Mouse (Mus musculus) gastrocnemius, postnatal 14 days (tissue): ENCODE results near the gene Fastk. TPM values are rescaled to one million over a fixed set of nuclear protein-coding genes. Genes with fewer than 3 reads are reported as not detected.

ENCODE experiments used
- DNase-seq: peaks from one replicate; pipeline ENCODE4 v3.0.0; 2021; ENCODE audit warnings: mixed read lengths
- intact Hi-C: fragments of 180-260 bp; cut with DNase I; formaldehyde crosslinking; loops from one replicate; pipeline ENCODE4 v1.15.1; 2025; ENCODE audit warnings: low total_unique reads
- total RNA-seq, 2 experiments: library from RNA; stranded (reverse); gene quantifications; 2 replicates each; pipeline ENCODE4 v1.2.3; 2021

The Fastk gene
- total RNA-seq, 2 experiments from 2014 or later: 132 to 146 TPM

- intact Hi-C loops: no loop called here
- no peak for DNase-seq
These were observed 19.1 kb downstream of the Fastk start for GRCm38 (mm10) chr5:24426037-24426432.

DNA sequence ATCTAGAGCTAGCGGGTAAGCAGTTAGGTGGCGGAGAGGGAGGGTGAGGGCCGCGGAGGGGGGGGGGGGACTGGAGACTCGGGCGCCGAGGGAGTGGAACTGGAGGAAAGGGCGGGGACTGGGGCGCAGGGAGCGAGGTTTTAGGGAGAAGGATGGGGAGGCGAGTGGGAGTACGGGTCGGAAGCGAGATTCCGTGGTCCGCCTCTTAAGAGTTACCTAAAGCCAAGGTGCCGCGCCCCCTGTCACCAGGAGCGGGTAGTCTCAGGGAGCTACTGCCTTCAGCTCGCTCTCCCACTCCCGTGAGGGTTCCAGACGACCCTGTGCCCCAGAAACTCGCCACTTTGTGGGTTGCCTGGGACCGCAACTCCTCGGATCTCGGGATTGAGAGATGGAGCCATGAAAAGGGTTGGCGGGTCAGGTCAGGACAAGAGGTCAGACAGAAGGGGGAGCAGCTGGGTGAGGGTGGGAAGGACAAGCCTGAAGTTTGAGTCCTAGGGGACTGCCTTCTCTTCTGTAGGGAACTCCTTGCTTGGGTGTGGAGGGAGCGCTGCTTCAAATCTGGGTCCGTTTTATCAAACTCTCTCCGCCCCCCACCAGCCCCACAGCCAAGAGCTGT is 19.6 kb downstream of the Fastk start:
- DNase-seq: no peak
- intact Hi-C loops: no loop called here

GRCm38 (mm10) chr5:24424861-24425411 is 20.2 kb downstream of the Fastk start:
- DNase-seq: peak; percentile 90
- intact Hi-C loops: no loop called here

DNA sequence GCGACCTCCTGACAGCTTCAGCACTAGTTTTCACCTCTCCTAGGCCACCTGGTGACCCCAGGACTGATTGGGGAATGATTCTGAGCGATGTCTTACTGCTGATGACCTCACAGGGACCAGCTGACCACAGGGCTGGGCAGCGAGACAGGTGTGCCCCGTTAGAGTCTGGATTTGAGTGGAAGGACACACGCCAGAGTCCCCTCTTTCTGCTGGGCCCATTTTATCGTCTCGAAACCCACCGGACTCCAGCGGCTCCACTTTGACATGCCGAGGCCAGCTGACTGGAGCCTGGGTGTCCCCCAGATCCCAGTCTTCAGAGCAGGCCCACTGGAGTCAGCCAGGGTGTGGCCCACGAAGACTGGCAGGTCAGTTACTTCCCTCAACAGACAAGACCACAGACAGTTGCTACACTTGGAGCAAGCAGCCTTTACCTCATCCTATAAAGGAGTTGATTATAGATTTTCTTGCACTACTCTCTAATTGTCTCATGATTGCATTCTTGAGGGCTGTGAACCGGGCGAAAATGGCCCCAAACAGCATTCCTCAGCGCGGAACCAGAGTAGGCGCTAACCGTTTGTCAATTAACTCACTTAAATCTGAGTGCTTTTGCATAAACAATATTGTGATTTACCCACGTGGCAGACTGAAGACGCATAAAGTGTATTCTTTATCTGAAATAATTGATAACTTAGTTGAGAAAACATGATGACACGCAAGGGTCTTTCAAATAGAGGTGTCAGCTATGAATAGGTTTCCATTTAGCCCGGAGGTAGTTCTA is 20.9 kb downstream of the Fastk start:
- DNase-seq: no peak
- intact Hi-C loops: no loop called here

GRCm38 (mm10) chr5:24423129-24424003 is 21.7 kb downstream of the Fastk start, which contains the start of the genes Cdk5 and Slc4a2:
Gene Cdk5, minus strand, starts transcription at chr5:24423530.
Gene Slc4a2, plus strand, starts transcription at chr5:24423837.
- peak; percentile 99 for DNase-seq
- intact Hi-C loops: no loop called here

DNA sequence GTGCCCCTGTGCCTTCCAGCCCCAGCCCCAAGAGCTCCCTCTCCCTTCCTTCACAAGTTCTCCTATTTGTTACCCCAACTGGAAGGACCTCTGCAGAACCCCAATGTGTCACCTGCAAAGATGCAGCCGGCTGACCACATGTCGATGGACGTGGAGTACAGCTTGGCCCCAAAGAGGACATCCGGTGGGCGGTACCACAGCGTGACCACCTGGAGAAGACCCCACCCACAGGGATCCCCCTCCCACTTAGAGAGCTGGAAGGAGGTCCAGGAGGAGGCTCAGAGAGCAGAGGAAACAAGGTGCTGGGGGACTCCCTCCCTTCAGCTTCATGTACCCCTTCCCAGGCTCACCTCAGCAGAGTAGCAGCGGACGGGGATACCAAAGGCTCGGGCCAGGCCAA is 24.7 kb downstream of the Fastk start:
- no peak for DNase-seq
- intact Hi-C loops: no loop called here

GRCm38 (mm10) chr5:24417587-24417986 is 27.5 kb downstream of the Fastk start:
- no peak for DNase-seq
- intact Hi-C loops: loop anchor here (5.0 kb wide), 1 partner anchor 55 kb away; no protein-coding TSS in a partner anchor

DNA sequence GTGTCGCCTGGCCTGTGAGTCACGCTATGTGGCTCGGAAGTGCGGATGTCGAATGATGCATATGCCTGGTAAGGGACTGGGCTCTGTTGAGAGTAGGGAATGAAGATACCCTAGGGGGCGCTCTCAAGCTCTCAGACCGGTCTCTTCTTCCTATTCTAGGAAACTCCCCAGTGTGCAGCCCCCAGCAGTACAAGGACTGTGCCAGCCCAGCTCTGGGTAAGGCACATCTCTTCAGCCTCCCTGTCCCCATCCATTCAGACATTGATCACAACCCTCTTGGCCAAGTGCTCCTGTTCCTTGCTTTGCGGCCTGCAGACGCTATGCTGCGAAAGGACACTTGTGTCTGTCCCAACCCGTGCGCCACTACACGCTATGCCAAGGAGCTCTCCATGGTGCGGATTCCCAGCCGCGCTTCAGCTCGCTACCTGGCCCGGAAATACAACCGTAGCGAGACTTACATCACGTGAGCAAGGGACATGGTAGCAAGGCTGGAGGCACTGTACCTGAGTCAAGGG is 28.8 kb downstream of the Fastk start:
- intact Hi-C loops: loop anchor here (5.0 kb wide), 1 partner anchor 56 kb away; no protein-coding TSS in a partner anchor
- peak; percentile 58 for DNase-seq

DNA sequence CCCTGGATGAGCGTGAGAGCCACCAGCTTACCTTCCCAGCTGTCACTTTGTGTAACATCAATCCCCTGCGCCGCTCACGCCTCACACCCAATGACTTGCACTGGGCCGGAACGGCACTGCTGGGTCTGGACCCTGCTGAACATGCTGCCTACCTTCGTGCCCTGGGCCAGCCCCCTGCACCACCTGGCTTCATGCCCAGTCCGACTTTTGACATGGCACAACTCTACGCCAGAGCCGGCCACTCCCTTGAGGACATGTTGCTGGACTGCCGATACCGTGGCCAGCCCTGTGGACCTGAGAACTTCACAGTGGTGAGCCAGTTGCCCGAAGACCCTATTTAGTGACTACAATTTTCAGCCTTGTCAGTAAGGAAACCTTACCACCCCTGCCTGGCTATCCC is 31.1 kb downstream of the Fastk start:
- DNase-seq: no peak
- intact Hi-C loops: no loop called here

- intact Hi-C loops: no loop called here
- no peak for DNase-seq
These were observed 31.9 kb downstream of the Fastk start, which contains the start of gene Asic3 for GRCm38 (mm10) chr5:24413042-24413693. Gene Asic3, plus strand, starts transcription at chr5:24413392.

DNA sequence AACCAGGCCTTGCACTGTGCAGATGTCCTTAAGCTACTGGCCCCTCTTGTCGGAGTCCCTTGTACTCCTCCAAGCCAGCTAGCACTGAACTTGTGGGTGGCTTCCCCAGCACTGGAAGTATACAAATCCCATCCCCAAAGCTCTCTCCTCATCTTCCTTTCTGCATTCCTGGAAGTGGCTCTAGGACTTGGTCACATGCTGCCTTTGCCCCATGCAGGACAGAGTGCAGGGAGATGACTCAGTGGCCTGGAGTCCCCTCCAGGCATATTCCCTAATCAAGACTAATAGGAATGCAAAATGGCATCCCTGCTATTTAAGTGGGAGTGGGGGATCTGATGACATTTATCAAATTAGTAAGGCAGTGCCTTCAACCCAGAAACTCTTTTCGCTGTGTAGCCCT is 33.0 kb downstream of the Fastk start:
- DNase-seq: no peak

DNA sequence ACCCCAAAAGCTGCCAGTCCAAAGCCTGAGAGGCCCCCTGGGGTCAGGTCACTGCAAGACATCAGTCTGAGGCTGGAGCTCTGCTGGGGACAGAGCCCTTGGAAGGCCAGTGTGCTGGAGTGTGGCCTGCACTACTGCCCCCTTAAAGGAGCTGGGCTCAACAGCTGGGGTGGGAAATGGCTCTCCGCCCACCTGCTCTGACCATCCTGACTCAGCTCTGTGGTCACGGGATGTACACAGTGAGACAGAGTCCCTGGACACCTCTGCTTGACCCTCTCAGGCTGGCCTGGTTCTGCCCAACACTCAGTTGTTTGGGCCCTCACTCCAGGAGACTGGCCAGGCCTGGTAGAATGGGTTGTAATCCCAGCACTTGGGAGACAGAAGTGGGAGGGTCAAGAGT is 35.6 kb downstream of the Fastk start:
- intact Hi-C loops: no loop called here
- DNase-seq: no peak

More for the DNA sequence above, 33.0 kb downstream of the Fastk start:
- intact Hi-C loops: no loop called here

- intact Hi-C loops: no loop called here
- no peak for DNase-seq
These were observed 36.4 kb downstream of the Fastk start for GRCm38 (mm10) chr5:24408651-24409050.

DNA sequence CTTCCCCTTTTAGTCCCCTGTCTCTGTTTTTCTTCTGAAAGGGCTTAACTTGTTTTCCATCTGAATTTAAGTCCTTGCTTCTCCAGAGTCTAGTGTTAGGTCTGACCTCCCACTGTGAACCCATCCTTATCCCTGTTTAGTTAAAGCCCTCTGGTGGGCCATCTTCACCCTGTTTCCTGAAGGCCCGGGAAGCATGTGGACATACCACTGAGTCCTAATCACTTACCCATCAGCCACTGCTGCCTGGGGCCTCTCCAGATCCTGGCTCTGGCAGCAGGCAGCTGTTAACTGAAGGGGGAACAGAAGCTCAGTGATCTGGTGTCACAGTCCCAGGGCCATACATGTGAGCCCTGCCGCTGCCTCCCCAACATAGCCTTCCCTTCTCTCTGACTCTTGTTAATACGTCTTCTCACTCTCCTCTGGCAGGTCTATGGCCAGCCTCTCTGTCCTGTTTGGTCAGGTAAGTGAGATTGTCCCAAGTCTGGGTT is 39.7 kb downstream of the Fastk start:
- intact Hi-C loops: no loop called here
- DNase-seq: no peak

GRCm38 (mm10) chr5:24404594-24405360 is 40.3 kb downstream of the Fastk start:
- DNase-seq: no peak
- intact Hi-C loops: no loop called here

- intact Hi-C loops: no loop called here
- DNase-seq: no peak
These were observed 43.1 kb downstream of the Fastk start for GRCm38 (mm10) chr5:24401969-24402368.

DNA sequence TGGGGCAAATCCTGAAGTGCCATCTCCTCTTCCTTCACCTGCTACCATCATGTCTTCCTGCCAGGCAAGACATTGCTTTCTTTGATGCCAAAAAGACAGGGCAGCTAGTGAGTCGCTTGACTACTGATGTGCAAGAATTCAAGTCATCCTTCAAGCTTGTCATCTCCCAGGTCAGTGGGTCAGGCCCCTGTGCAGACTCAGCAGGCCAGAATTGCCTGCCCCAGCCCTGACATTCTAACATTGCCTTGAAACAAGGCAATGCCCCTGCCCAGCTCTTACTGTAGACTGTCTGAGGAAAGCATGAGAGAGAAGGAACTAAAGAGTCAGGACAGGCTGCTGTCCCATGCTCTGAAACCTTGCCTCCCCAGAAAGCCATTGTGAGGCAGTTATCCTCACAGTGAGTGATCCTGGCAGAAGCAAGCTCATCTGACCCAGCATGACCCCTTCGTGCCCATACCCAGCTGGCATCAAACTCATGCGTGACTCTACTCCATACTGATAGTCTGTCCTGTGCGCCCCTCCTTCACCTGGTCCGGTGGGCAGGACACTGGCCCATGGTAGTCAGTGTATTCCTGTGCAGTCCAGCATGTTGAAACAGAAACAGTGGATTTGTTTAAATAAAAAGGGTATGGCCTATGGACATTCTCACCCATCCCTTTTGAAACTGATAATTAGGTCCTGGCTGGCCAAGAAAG is 44.0 kb downstream of the Fastk start:
- intact Hi-C loops: no loop called here

DNA sequence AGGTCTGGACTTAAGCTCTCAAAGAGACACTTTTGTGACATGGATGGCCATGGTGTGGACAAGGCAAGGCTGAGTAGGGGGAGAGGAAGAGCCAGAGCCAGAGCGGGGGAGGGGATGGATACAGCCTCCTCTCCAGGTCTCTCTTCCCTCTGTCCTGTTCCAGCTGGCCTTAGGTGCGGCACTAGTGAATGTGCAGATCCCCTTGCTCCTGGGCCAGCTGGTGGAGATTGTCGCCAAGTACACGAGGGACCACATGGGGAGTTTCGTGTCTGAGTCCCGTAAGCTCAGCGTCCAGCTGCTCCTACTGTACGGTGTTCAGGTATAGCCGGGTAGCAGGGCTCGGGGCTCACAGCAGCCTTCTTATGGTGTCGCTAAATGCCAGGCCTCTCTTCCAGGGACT is 44.7 kb downstream of the Fastk start:
- intact Hi-C loops: no loop called here
- DNase-seq: no peak

More for the DNA sequence above, 44.0 kb downstream of the Fastk start:
- DNase-seq: no peak
